Mouse (Mus musculus): ENCODE data around the gene Golim4.

DNA sequence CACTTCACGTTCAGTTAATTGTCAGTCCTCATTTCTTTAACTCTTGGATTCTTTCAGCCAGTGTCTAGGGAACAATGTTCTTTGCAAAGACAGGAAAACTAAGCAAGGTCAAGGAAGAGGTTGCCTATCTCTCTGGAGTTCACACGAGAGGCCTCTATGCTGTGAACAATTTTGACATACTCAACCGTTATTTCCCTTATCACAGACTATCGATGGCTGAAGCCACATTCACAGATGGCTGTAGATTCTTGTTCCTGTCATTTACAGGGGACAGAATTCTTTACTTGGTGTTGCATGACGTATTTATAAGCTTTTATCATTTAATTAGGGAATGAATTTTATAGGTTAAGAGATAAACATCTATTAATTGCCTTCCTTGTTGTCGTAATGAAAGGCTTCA is 5.9 kb downstream of the Golim4 start:
- no peak for TF ChIP-seq GATA1 (IDR thresholded peaks at IDR 0.05; ENCODE audit: low read length)
- TF ChIP-seq TAL1 (IDR thresholded peaks at IDR 0.05; ENCODE audit: low read length) = no peak

Measured in erythroblast, embryonic 14.5 days (primary cell).